Mouse (Mus musculus) limb, embryonic 12.5 days (tissue): Measurements from ENCODE around the gene Nrl. TPM values are rescaled to one million over a fixed set of nuclear protein-coding genes. Genes with fewer than 3 reads are reported as not detected.

Experiments used
- ATAC-seq: fragments of 200-750 bp; cut with Nextera tagmentation; 2 replicates; pipeline ENCODE4 v1.8.0; 2017; ENCODE audit warnings: low read depth, moderate TSS enrichment; ENCODE audit not compliant: insufficient number of reproducible peaks, insufficient read depth, low FRiP score, low TSS enrichment
- H3K27ac ChIP-seq: fragments of 300-500 bp; sonication (generic); 2 replicates; pipeline ENCODE4 v1.5.1; 2016; ENCODE audit warnings: mild to moderate bottlenecking, moderate library complexity
- H3K27me3 ChIP-seq: fragments of 300-500 bp; sonication (generic); 2 replicates; pipeline ENCODE4 v1.6.1; 2016; ENCODE audit warnings: mild to moderate bottlenecking, moderate library complexity
- H3K36me3 ChIP-seq: fragments of 300-500 bp; sonication (generic); 2 replicates; pipeline ENCODE4 v1.6.1; 2016; ENCODE audit warnings: mild to moderate bottlenecking, moderate library complexity
- H3K4me1 ChIP-seq: fragments of 300-500 bp; sonication (generic); replicated peaks from 2 replicates; pipeline ENCODE4 v1.6.1; 2016
- H3K4me2 ChIP-seq: fragments of 300-500 bp; sonication (generic); 2 replicates; pipeline ENCODE4 v1.6.1; 2016; ENCODE audit warnings: mild to moderate bottlenecking, moderate library complexity
- H3K4me3 ChIP-seq: fragments of 300-500 bp; sonication (generic); replicated peaks from 2 replicates; pipeline ENCODE4 v1.5.1; 2016; ENCODE audit warnings: mild to moderate bottlenecking
- H3K9ac ChIP-seq: fragments of 300-500 bp; sonication (generic); replicated peaks from 2 replicates; pipeline ENCODE4 v1.6.1; 2016; ENCODE audit warnings: mild to moderate bottlenecking, moderate library complexity
- H3K9me3 ChIP-seq: fragments of 300-500 bp; sonication (generic); 2 replicates; pipeline ENCODE4 v1.6.1; 2016; ENCODE audit warnings: mild to moderate bottlenecking, moderate library complexity
- WGBS: fragments of 180-500 bp; shearing (Covaris S2); methylation state at CpG from one replicate; pipeline ENCODE4 v1.1.7; 2016; 5-methylcytosine and 5-hydroxymethylcytosine counted together
- polyA plus RNA-seq: library from polyadenylated mRNA; unstranded; fragments of >200 nt; fragmentation: Nextera tagmentation; extraction: Ambion mirVana; gene quantifications from 2 replicates; pipeline ENCODE4 v1.2.1, GENCODE M21; 2016

Nrl gene
- polyA plus RNA-seq: not detected in 2 replicates

DNA sequence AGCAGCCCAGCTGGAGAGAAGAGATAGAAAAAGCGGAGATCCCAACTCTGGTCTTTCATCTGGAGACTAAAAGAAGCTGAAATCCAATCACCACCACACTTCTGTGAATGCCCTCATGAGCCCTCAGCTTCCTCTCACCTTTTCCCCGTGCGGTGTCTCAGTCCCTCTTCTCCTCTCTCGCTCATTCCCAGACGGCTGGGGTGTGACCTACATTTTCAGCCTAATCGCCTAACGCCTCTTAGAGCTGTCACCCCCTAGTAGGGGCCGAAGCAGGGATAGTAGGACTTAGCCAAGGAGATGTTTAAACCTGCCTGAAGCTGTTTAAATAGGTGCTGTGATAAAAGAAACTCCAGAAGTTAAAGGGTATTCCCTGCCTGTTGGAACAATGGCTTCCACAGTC is at the start of gene Nrl:
TSS of gene Nrl (minus strand) at position 197 of the 400 bp plus-strand sequence.
- Histone ChIP-seq H3K36me3 (no peaks in the 10 kb centered on the region), H3K9me3 (no peaks in the 10 kb centered on the region), H3K27ac (no peak within 1 kb of the TSS), H3K9ac (no peak within 1 kb of the TSS), H3K27me3 (peaks cover 58% of the 10 kb centered on the region), H3K4me2 (no peak within 1 kb of the TSS), H3K4me3 (no peak within 1 kb of the TSS), H3K4me1 (0 out of 2 replicates have a peak, but pooled peaks cover 10% of the 10 kb centered on the region)
- WGBS: 17% methylated on average over 8 of the region's 8 CpGs
- ATAC-seq: no peak

GRCm38 (mm10) chr14:55571760-55572159 is 47.0 kb upstream of the Nrl start:
- no peak overlapping the region for H3K27ac ChIP-seq
- no peaks in the 10 kb centered on the region for H3K27me3 ChIP-seq
- H3K9ac ChIP-seq: no peak overlapping the region
- no peaks in the 10 kb centered on the region for H3K9me3 ChIP-seq
- peaks cover 40% of the 10 kb centered on the region for H3K36me3 ChIP-seq
- ATAC-seq: no peak
- H3K4me3 ChIP-seq: no peak overlapping the region
- no peak overlapping the region for H3K4me2 ChIP-seq
- peaks cover 7% of the 10 kb centered on the region for H3K4me1 ChIP-seq

GRCm38 (mm10) chr14:55570588-55570987 is 45.8 kb upstream of the Nrl start:
- ATAC-seq: no peak
- 87% methylated on average over 2 of the region's 2 CpGs for WGBS
- H3K27me3 ChIP-seq: no peaks in the 10 kb centered on the region
- H3K4me2 ChIP-seq: no peak overlapping the region
- no peak overlapping the region for H3K4me3 ChIP-seq
- H3K4me1 ChIP-seq: peaks cover 3% of the 10 kb centered on the region
- no peaks in the 10 kb centered on the region for H3K9me3 ChIP-seq
- H3K36me3 ChIP-seq: peaks cover 52% of the 10 kb centered on the region
- H3K9ac ChIP-seq: no peak overlapping the region
- H3K27ac ChIP-seq: no peak overlapping the region

DNA sequence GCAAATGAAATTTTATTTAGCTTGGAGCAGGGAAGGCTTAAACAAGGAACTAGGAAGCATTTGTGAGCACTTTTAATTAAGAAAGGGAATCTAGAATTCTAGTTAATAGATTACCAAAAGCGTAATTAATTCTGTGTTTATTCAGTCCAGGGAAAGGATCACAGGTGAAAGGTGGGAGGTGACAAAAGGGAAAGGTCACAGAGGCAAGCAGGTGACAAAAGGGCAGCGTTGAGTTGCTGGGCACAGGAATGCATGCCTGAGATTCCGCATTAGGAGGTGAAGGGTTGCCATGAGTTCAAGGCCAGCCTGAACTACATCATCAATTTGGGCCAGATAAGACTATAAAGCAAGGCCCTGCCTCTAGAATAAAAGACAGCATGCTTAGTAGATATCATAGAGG is 42.7 kb upstream of the Nrl start:
- no peaks in the 10 kb centered on the region for H3K9me3 ChIP-seq
- WGBS: 89% methylated on average over 3 of the region's 3 CpGs
- no peak overlapping the region for H3K9ac ChIP-seq
- no peaks in the 10 kb centered on the region for H3K4me1 ChIP-seq
- H3K4me2 ChIP-seq: no peak overlapping the region
- H3K36me3 ChIP-seq: peaks cover 78% of the 10 kb centered on the region
- no peak for ATAC-seq
- no peak overlapping the region for H3K4me3 ChIP-seq
- no peaks in the 10 kb centered on the region for H3K27me3 ChIP-seq
- H3K27ac ChIP-seq: no peak overlapping the region

- ATAC-seq: no peak
- Histone ChIP-seq H3K27ac (no peak overlapping the region), H3K36me3 (peaks cover 75% of the 10 kb centered on the region), H3K4me2 (no peak overlapping the region), H3K27me3 (no peaks in the 10 kb centered on the region), H3K9ac (no peak overlapping the region), H3K4me1 (peaks cover 14% of the 10 kb centered on the region), H3K9me3 (no peaks in the 10 kb centered on the region), H3K4me3 (no peak overlapping the region)
- WGBS: 88% methylated on average over 3 of the region's 3 CpGs
Observed at GRCm38 (mm10) chr14:55565748-55566147, 41.0 kb upstream of the Nrl start.

DNA sequence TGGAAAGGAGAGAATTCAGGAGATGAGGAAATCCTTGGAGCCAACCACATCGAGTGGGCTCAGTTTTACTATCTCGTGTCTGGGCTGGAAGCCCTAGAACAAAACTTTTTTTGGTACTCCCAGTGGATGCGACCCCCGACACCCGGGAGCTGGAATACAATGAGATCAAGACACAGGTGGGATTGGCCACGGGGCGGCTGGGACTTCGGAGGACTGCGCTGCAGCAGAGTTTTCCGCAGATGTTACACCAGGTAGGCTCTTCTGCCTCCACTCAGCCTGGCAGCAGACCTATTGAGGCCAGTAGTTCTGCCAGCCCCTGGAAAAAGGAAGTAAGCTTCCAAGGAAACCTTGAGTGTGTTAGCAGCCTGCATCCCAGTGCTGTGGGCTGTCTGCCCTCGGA is 38.5 kb upstream of the Nrl start:
- H3K27ac ChIP-seq: no peak overlapping the region
- H3K9me3 ChIP-seq: no peaks in the 10 kb centered on the region
- no peak overlapping the region for H3K4me3 ChIP-seq
- H3K9ac ChIP-seq: no peak overlapping the region
- WGBS: 88% methylated on average over 11 of the region's 11 CpGs
- ATAC-seq: no peak
- H3K36me3 ChIP-seq: peaks cover 52% of the 10 kb centered on the region
- no peak overlapping the region for H3K4me2 ChIP-seq
- peaks cover 14% of the 10 kb centered on the region for H3K4me1 ChIP-seq
- H3K27me3 ChIP-seq: no peaks in the 10 kb centered on the region

GRCm38 (mm10) chr14:55561860-55562259 is 37.1 kb upstream of the Nrl start:
- Histone ChIP-seq H3K9ac (peak overlapping the region; percentile 66; the same call in 1 of the 2 replicates), H3K9me3 (no peaks in the 10 kb centered on the region), H3K27ac (no peak overlapping the region), H3K4me3 (peak overlapping the region; percentile 64; the same call in 1 of the 2 replicates), H3K4me1 (peaks cover 14% of the 10 kb centered on the region), H3K4me2 (no peak overlapping the region; the same call in 1 of the 2 replicates), H3K27me3 (no peaks in the 10 kb centered on the region), H3K36me3 (peaks cover 39% of the 10 kb centered on the region)
- ATAC-seq: no peak
- 81% methylated on average over 10 of the region's 10 CpGs for WGBS

GRCm38 (mm10) chr14:55560202-55561073 is 35.7 kb upstream of the Nrl start, which contains the start of gene A730061H03Rik:
A730061H03Rik (minus strand) TSS chr14:55560406.
- H3K9ac ChIP-seq: peak within 1 kb of the TSS; percentile 80
- ATAC-seq: peak; percentile 97
- peaks cover 24% of the 10 kb centered on the region for H3K36me3 ChIP-seq
- WGBS: under 1% methylated on average over 51 of the region's 51 CpGs
- peaks cover 14% of the 10 kb centered on the region for H3K4me1 ChIP-seq
- no peaks in the 10 kb centered on the region for H3K27me3 ChIP-seq
- H3K9me3 ChIP-seq: no peaks in the 10 kb centered on the region
- peak within 1 kb of the TSS; percentile 86 for H3K4me2 ChIP-seq
- peak within 1 kb of the TSS; percentile 64 for H3K4me3 ChIP-seq
- peak within 1 kb of the TSS; percentile 98 for H3K27ac ChIP-seq

- Histone ChIP-seq H3K36me3 (peaks cover 18% of the 10 kb centered on the region), H3K4me1 (peaks cover 14% of the 10 kb centered on the region), H3K9me3 (no peaks in the 10 kb centered on the region), H3K27ac (peak within 1 kb of the TSS; percentile 98), H3K9ac (peak within 1 kb of the TSS; percentile 80), H3K27me3 (no peaks in the 10 kb centered on the region), H3K4me2 (peak within 1 kb of the TSS; percentile 86), H3K4me3 (peak within 1 kb of the TSS; percentile 64)
- under 1% methylated on average over 27 of the region's 27 CpGs for WGBS
- ATAC-seq: peak; percentile 84
Observed at GRCm38 (mm10) chr14:55559799-55560201, 35.0 kb upstream of the Nrl start, which contains the start of gene Dcaf11. Dcaf11 (plus strand) TSS chr14:55560006.

DNA sequence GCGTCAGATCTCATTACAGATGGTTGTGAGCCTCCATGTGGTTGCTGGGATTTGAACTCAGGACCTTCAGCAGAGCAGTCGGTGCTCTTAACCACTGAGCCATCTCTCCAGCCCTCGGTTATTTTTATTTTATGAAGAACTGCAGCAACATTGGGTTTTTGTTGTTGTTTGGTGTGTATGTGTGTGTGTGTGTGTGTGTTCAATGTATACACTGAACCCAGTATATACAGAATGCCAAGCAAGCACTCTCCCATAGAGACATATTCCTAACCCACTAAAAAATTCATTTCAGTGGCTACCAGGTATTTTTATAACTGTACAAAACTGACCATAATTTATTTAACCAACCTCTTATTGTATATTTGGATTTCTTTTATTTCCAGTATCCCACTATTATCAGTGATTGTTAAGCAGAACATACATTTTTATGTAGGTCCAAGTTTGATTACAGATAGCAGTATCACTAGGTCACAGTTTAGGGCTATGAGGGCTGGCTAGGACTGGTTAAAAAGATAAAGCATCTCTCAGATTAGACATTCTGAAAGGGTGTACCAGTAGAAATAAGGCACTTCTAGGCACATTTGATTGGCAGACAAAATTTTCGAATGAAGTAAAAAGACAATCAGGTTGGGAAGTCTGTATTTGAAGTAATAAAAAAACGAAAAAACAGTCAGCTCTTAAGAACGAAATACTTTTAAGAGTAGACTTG is 34.1 kb upstream of the Nrl start:
- Histone ChIP-seq H3K27ac (no peak overlapping the region; the same call in 1 of the 2 replicates), H3K9ac (no peak overlapping the region; the same call in 1 of the 2 replicates)
- 55% methylated on average over 6 of the region's 6 CpGs for WGBS

GRCm38 (mm10) chr14:55557587-55557986 is 32.8 kb upstream of the Nrl start:
- WGBS: 84% methylated on average over 3 of the region's 3 CpGs
- H3K4me1 ChIP-seq: peaks cover 14% of the 10 kb centered on the region
- H3K9ac ChIP-seq: no peak overlapping the region
- no peaks in the 10 kb centered on the region for H3K36me3 ChIP-seq
- no peak for ATAC-seq
- no peaks in the 10 kb centered on the region for H3K9me3 ChIP-seq
- H3K4me2 ChIP-seq: no peak overlapping the region
- H3K27ac ChIP-seq: no peak overlapping the region
- H3K27me3 ChIP-seq: no peaks in the 10 kb centered on the region
- H3K4me3 ChIP-seq: no peak overlapping the region

More for the DNA sequence above, 34.1 kb upstream of the Nrl start:
- Histone ChIP-seq H3K4me1 (peaks cover 14% of the 10 kb centered on the region), H3K4me3 (peak overlapping the region; percentile 64), H3K36me3 (peaks cover 9% of the 10 kb centered on the region), H3K9me3 (no peaks in the 10 kb centered on the region), H3K4me2 (peak overlapping the region; percentile 86), H3K27me3 (no peaks in the 10 kb centered on the region)
- no peak for ATAC-seq
